Mouse (Mus musculus) myocyte (in vitro differentiated cells): ENCODE measurements around the gene Ppp3r1. TPM values are rescaled to one million over a fixed set of nuclear protein-coding genes. Genes with fewer than 3 reads are reported as not detected.
A peak's percentile ranks its signal among the peaks of the same experiment; 100 is the strongest.

Experiments
- H3K27me3 ChIP-seq: one replicate; pipeline ENCODE4 v1.6.1; 2011; ENCODE audit not compliant: control insufficient read depth, insufficient read depth, insufficient read length
- H3K36me3 ChIP-seq: one replicate; pipeline ENCODE4 v1.6.1; 2011; ENCODE audit not compliant: control insufficient read depth, insufficient read depth
- H3K4me2 ChIP-seq: one replicate; pipeline ENCODE4 v1.6.1; 2011; ENCODE audit warnings: low read depth, control low read depth
- H3K4me3 ChIP-seq: one replicate; pipeline ENCODE4 v1.5.1; 2011; ENCODE audit warnings: mild to moderate bottlenecking, control low read depth, moderate library complexity
- H3K79me2 ChIP-seq: one replicate; pipeline ENCODE4 v1.6.1; 2011; ENCODE audit not compliant: control insufficient read depth, insufficient read depth
- H3ac ChIP-seq: one replicate; pipeline ENCODE4 v1.6.1; 2011; ENCODE audit not compliant: control insufficient read depth, insufficient read length
- CEBPB ChIP-seq: IDR thresholded peaks from 2 replicates; pipeline ENCODE4 v1.6.1; 2011; ENCODE audit warnings: mild to moderate bottlenecking, moderate library complexity; ENCODE audit not compliant: poor library complexity, insufficient read depth, severe bottlenecking
- E2F4 ChIP-seq: IDR thresholded peaks from one replicate; pipeline ENCODE4 v1.6.1; 2011; ENCODE audit warnings: mild to moderate bottlenecking, control low read depth, moderate library complexity; ENCODE audit not compliant: insufficient read depth
- MAX ChIP-seq: IDR thresholded peaks from one replicate; pipeline ENCODE4 v1.6.1; 2011; ENCODE audit warnings: low read depth, mild to moderate bottlenecking, control low read depth
- MYOD1 ChIP-seq, 3 experiments: IDR thresholded peaks; one replicate each; pipeline ENCODE4 v1.6.1; 2011; ENCODE audit warnings: control low read depth in 2 of 3, low read depth in 2 of 3, mild to moderate bottlenecking in 2 of 3, moderate library complexity in 1 of 3; ENCODE audit not compliant: insufficient read length in 2 of 3, control insufficient read depth in 1 of 3
- MYOG ChIP-seq, 3 experiments: IDR thresholded peaks; one replicate each; pipeline ENCODE4 v1.6.1; 2011; ENCODE audit warnings: control low read depth in 2 of 3, low read depth in 2 of 3, mild to moderate bottlenecking in 2 of 3; ENCODE audit not compliant: insufficient read length in 2 of 3, control insufficient read depth in 1 of 3, insufficient read depth in 1 of 3
- POLR2A ChIP-seq: IDR thresholded peaks from one replicate; pipeline ENCODE4 v1.6.1; 2011; ENCODE audit warnings: low read depth, mild to moderate bottlenecking, control low read depth, moderate library complexity; ENCODE audit not compliant: insufficient read length
- POLR2AphosphoS2 ChIP-seq: IDR thresholded peaks from one replicate; pipeline ENCODE4 v1.6.1; 2011; ENCODE audit warnings: low read depth, control low read depth; ENCODE audit not compliant: insufficient read length
- REST ChIP-seq: IDR thresholded peaks from one replicate; pipeline ENCODE4 v1.6.1; 2011; ENCODE audit warnings: mild to moderate bottlenecking, control low read depth, moderate library complexity; ENCODE audit not compliant: insufficient read depth, insufficient read length
- SRF ChIP-seq: IDR thresholded peaks from one replicate; pipeline ENCODE4 v1.6.1; 2011; ENCODE audit warnings: low read depth; ENCODE audit not compliant: control insufficient read depth, insufficient read length
- TCF12 ChIP-seq: IDR thresholded peaks from one replicate; pipeline ENCODE4 v1.6.1; 2011; ENCODE audit warnings: mild to moderate bottlenecking, control low read depth; ENCODE audit not compliant: poor library complexity, insufficient read depth, severe bottlenecking
- TCF3 ChIP-seq: IDR thresholded peaks from one replicate; pipeline ENCODE4 v1.6.1; 2011; ENCODE audit warnings: low read depth, control low read depth; ENCODE audit not compliant: insufficient read length
- USF1 ChIP-seq: IDR thresholded peaks from one replicate; pipeline ENCODE4 v1.6.1; 2011; ENCODE audit warnings: low read depth, mild to moderate bottlenecking, control low read depth, moderate library complexity
- polyA plus RNA-seq: library from polyadenylated mRNA; unstranded; fragments of >200 nt; fragmentation: generic; extraction: Trizol; gene quantifications from one replicate; pipeline ENCODE4 v1.2.1, GENCODE M21; 2012; ENCODE audit warnings: missing spikeins

The Ppp3r1 gene
- polyA plus RNA-seq = 49.8 TPM

GRCm38 (mm10) chr11:17158858-17159737 lies at the start of gene Ppp3r1:
Ppp3r1 (plus strand) TSS chr11:17159263.
- H3K4me3 ChIP-seq = peak within 1 kb of the TSS; percentile 65
- H3K27me3 ChIP-seq = no peaks in the 10 kb centered on the region
- H3K79me2 ChIP-seq = peaks cover 44% of the 10 kb centered on the region
- H3ac ChIP-seq = peak within 1 kb of the TSS; percentile 60
- TF ChIP-seq MAX (no peak), SRF (no peak), POLR2A (peak; percentile 77), REST (peak; percentile 31), CEBPB (no peak), USF1 (peak; percentile 97), POLR2AphosphoS2 (peak; percentile 84), E2F4 (no peak), TCF3 (no peak), MYOD1 (IDR thresholded peaks at IDR 0.05; ENCODE audit: control insufficient read depth in 1 of 3, insufficient read length in 2 of 3, low read depth in 2 of 3) (peak in 1 of 3 experiments; percentile 28)
- H3K4me2 ChIP-seq = peak within 1 kb of the TSS; percentile 88
- H3K36me3 ChIP-seq = no peaks in the 10 kb centered on the region

- no peak overlapping the region for H3K4me3 ChIP-seq
- H3K27me3 ChIP-seq = no peaks in the 10 kb centered on the region
- no peak overlapping the region for H3K4me2 ChIP-seq
- no peaks in the 10 kb centered on the region for H3K79me2 ChIP-seq
- H3K36me3 ChIP-seq = no peaks in the 10 kb centered on the region
- TF ChIP-seq TCF3 (no peak), USF1 (no peak), MYOD1 (IDR thresholded peaks at IDR 0.05; ENCODE audit: control insufficient read depth in 1 of 3, insufficient read length in 2 of 3, low read depth in 2 of 3) (no peak), SRF (no peak), MYOG (IDR thresholded peaks at IDR 0.05; ENCODE audit: control insufficient read depth in 1 of 3, insufficient read depth in 1 of 3, insufficient read length in 2 of 3, low read depth in 2 of 3) (no peak), TCF12 (no peak), REST (no peak), POLR2AphosphoS2 (no peak), POLR2A (no peak), E2F4 (no peak), MAX (no peak), CEBPB (no peak)
- H3ac ChIP-seq = no peak overlapping the region
Measured at GRCm38 (mm10) chr11:17112419-17113090, 46.5 kb upstream of the Ppp3r1 start.

GRCm38 (mm10) chr11:17126418-17126817 lies 32.6 kb upstream of the Ppp3r1 start:
- H3K4me3 ChIP-seq = no peak overlapping the region
- no peaks in the 10 kb centered on the region for H3K79me2 ChIP-seq
- no peaks in the 10 kb centered on the region for H3K36me3 ChIP-seq
- no peak overlapping the region for H3K4me2 ChIP-seq
- no peak overlapping the region for H3ac ChIP-seq
- no peaks in the 10 kb centered on the region for H3K27me3 ChIP-seq
- TF ChIP-seq TCF12 = no peak
- no peak for TF ChIP-seq POLR2AphosphoS2
- no peak for TF ChIP-seq TCF3
- TF ChIP-seq MAX = no peak
- no peak for TF ChIP-seq REST
- no peak for TF ChIP-seq MYOD1 (IDR thresholded peaks at IDR 0.05; ENCODE audit: control insufficient read depth in 1 of 3, insufficient read length in 2 of 3, low read depth in 2 of 3)
- no peak for TF ChIP-seq MYOG (IDR thresholded peaks at IDR 0.05; ENCODE audit: control insufficient read depth in 1 of 3, insufficient read depth in 1 of 3, insufficient read length in 2 of 3, low read depth in 2 of 3)
- TF ChIP-seq E2F4 = no peak
- TF ChIP-seq USF1 = no peak
- TF ChIP-seq SRF = no peak
- no peak for TF ChIP-seq POLR2A
- no peak for TF ChIP-seq CEBPB

- Histone ChIP-seq H3K27me3 (peaks cover 5% of the 10 kb centered on the region), H3ac (no peak overlapping the region), H3K4me3 (no peak overlapping the region), H3K4me2 (no peak overlapping the region), H3K36me3 (no peaks in the 10 kb centered on the region), H3K79me2 (no peaks in the 10 kb centered on the region)
- TF ChIP-seq USF1 (no peak), POLR2A (no peak)
Measured at GRCm38 (mm10) chr11:17135638-17136037, 23.4 kb upstream of the Ppp3r1 start.
